ENCODE assay signal across 9 mouse cellular contexts in genomic region chr1:63614594-63614993, GRCm38 (mm10). TPM values are rescaled to one million over a fixed set of nuclear protein-coding genes. Genes with fewer than 3 reads are reported as not detected.
A peak's percentile ranks its signal among the peaks of the same experiment; 100 is the strongest.
DNase-seq lines count a peak whose midpoint lies in the region; ATAC-seq and TF ChIP-seq lines count a peak whose summit lies in the region.
"Had no signal": no experiment of that assay in that cellular context is flagged by ENCODE, and none has a peak within 500 bp of the region (broad histone marks: within the 10 kb centered on the region; RNA-seq: fewer than 3 reads in every experiment).

No protein-coding gene starts in this region.

- H3K36me3 ChIP-seq in heart, postnatal 0 days (replicated peaks; ENCODE audit: control insufficient read depth, insufficient read depth, low read length), result no peaks in the 10 kb centered on the region
- no peaks in the 10 kb centered on the region for H3K36me3 ChIP-seq in heart, embryonic 10.5 days
- H3K36me3 ChIP-seq in ES-Bruce4 (ENCODE audit: control insufficient read depth, insufficient read depth, low read length, poor library complexity, severe bottlenecking), result no peaks in the 10 kb centered on the region
- no peaks in the 10 kb centered on the region for H3K36me3 ChIP-seq in neural tube, embryonic 14.5 days (ENCODE audit: control insufficient read depth, insufficient read depth, low read length)
- H3K36me3 ChIP-seq: heart, embryonic 13.5 days had no signal

- H3K9me3 ChIP-seq in heart, postnatal 0 days (replicated peaks; ENCODE audit: control insufficient read depth, low read length), result no peaks in the 10 kb centered on the region
- H3K9me3 ChIP-seq in heart, embryonic 10.5 days, result no peaks in the 10 kb centered on the region
- H3K9me3 ChIP-seq in ES-Bruce4 (replicated peaks; ENCODE audit: control insufficient read depth, insufficient read depth, low read length, poor library complexity, severe bottlenecking), result no peaks in the 10 kb centered on the region
- H3K9me3 ChIP-seq in neural tube, embryonic 14.5 days (ENCODE audit: control insufficient read depth, low read length), result no peaks in the 10 kb centered on the region
- H3K9me3 ChIP-seq: heart, embryonic 13.5 days had no signal

- H3K9ac ChIP-seq in heart, postnatal 0 days (replicated peaks; ENCODE audit: low read depth, low read length), result no peak overlapping the region
- no peak overlapping the region for H3K9ac ChIP-seq in ES-Bruce4 (ENCODE audit: low read depth, poor library complexity, severe bottlenecking)
- no peak overlapping the region for H3K9ac ChIP-seq in neural tube, embryonic 14.5 days (replicated peaks; ENCODE audit: low read depth, low read length)
- H3K9ac ChIP-seq: heart, embryonic 13.5 days had no signal

- H3K4me3 ChIP-seq in heart, postnatal 0 days (ENCODE audit: low read depth, low read length), result no peak overlapping the region
- no peak overlapping the region for H3K4me3 ChIP-seq in heart, embryonic 10.5 days
- peak overlapping the region; percentile 52 for H3K4me3 ChIP-seq in ES-Bruce4 (ENCODE audit: low read depth, low read length)
- H3K4me3 ChIP-seq in neural tube, embryonic 14.5 days (ENCODE audit: low read depth, low read length), result no peak overlapping the region
- H3K4me3 ChIP-seq: heart, embryonic 13.5 days had no signal

- no peak overlapping the region for H3K4me2 ChIP-seq in heart, postnatal 0 days (ENCODE audit: low read depth, low read length)
- peak overlapping the region; percentile 24; the same call in 1 of the 2 replicates for H3K4me2 ChIP-seq in neural tube, embryonic 14.5 days (ENCODE audit: low read depth, low read length)
- H3K4me2 ChIP-seq: heart, embryonic 13.5 days had no signal

- TF ChIP-seq POLR2A in ES-Bruce4 (IDR thresholded peaks at IDR 0.05; ENCODE audit: insufficient read depth, low read length), result no peak

- peaks cover 9% of the 10 kb centered on the region; the same call in 1 of the 2 replicates for H3K27me3 ChIP-seq in heart, postnatal 0 days (ENCODE audit: control insufficient read depth, insufficient read depth, low read length)
- peaks cover 15% of the 10 kb centered on the region for H3K27me3 ChIP-seq in heart, embryonic 10.5 days (ENCODE audit: insufficient read depth, poor library complexity, severe bottlenecking)
- 0 out of 2 replicates have a peak, but pooled peaks cover 5% of the 10 kb centered on the region for H3K27me3 ChIP-seq in ES-Bruce4 (ENCODE audit: control insufficient read depth, insufficient read depth, low read length, poor library complexity, severe bottlenecking)
- H3K27me3 ChIP-seq in neural tube, embryonic 14.5 days (ENCODE audit: control insufficient read depth, insufficient read depth, low read length), result no peaks in the 10 kb centered on the region

- H3K4me1 ChIP-seq in heart, postnatal 0 days (ENCODE audit: control insufficient read depth, insufficient read depth), result no peaks in the 10 kb centered on the region
- no peaks in the 10 kb centered on the region for H3K4me1 ChIP-seq in heart, embryonic 10.5 days
- no peaks in the 10 kb centered on the region for H3K4me1 ChIP-seq in ES-Bruce4 (ENCODE audit: control insufficient read depth, insufficient read depth, low read length)
- H3K4me1 ChIP-seq in neural tube, embryonic 14.5 days (ENCODE audit: control insufficient read depth, insufficient read depth, low read length), result no peaks in the 10 kb centered on the region
- H3K4me1 ChIP-seq: heart, embryonic 13.5 days had no signal

- no peak for ATAC-seq in heart, postnatal 0 days (ENCODE audit: insufficient read depth, low read depth)
- no peak for ATAC-seq in neural tube, embryonic 14.5 days (ENCODE audit: low read depth)
- no peak for ATAC-seq in frontal cortex, adult (ENCODE audit: low TSS enrichment)

- WGBS in heart, postnatal 0 days, result 1% methylated on average over 11 of the region's 11 CpGs
- WGBS in heart, embryonic 10.5 days, result under 1% methylated on average over 11 of the region's 11 CpGs
- 1% methylated on average over 11 of the region's 11 CpGs for WGBS in neural tube, embryonic 14.5 days

- DNase-seq in heart, postnatal 0 days (ENCODE audit: low spot score), result peak; percentile 15
- DNase-seq in heart, embryonic 10.5 days (ENCODE audit: low spot score), result no peak
- DNase-seq in embryo, embryonic 11 days, result peak; percentile 77
- peak; percentile 50 for DNase-seq in kidney, postnatal 14 days
- DNase-seq in T-cell, adult 2 months (ENCODE audit: low spot score), result no peak

- no peak for TF ChIP-seq EP300 in heart, postnatal 0 days (IDR thresholded peaks at IDR 0.05; ENCODE audit: low read depth)
- no peak for TF ChIP-seq EP300 in ES-Bruce4 (IDR thresholded peaks at IDR 0.05; ENCODE audit: insufficient read depth, low read depth, low read length)

- no peak for TF ChIP-seq CTCF in heart, postnatal 0 days (IDR thresholded peaks at IDR 0.05; ENCODE audit: low read depth)
- TF ChIP-seq CTCF in ES-Bruce4 (IDR thresholded peaks at IDR 0.05; ENCODE audit: low read depth, low read length), result no peak

- no peak overlapping the region for H3K27ac ChIP-seq in heart, postnatal 0 days (ENCODE audit: low read depth)
- no peak overlapping the region for H3K27ac ChIP-seq in heart, embryonic 10.5 days
- no peak overlapping the region for H3K27ac ChIP-seq in ES-Bruce4 (ENCODE audit: insufficient read depth, low read length)
- no peak overlapping the region for H3K27ac ChIP-seq in neural tube, embryonic 14.5 days (ENCODE audit: low read depth, low read length)
- H3K27ac ChIP-seq: heart, embryonic 13.5 days had no signal

RNA-seq across cellular contexts. Expression of gene Gm39653, which starts 1.2 kb away (rescaled TPM):
- not detected in 2 replicates for total RNA-seq in heart, postnatal 0 days (2014; rRNA removed; ENCODE audit: low replicate concordance)
- polyA plus RNA-seq in heart, postnatal 0 days (2015; fragmentation: Nextera tagmentation; extraction: Ambion mirVana), result not detected in 2 replicates
- polyA plus RNA-seq in heart, embryonic 10.5 days (2016; fragmentation: Nextera tagmentation; extraction: Ambion mirVana), result not detected in 2 replicates
- not detected in 2 replicates for polyA plus RNA-seq in ES-Bruce4 (2011; ENCODE audit: insufficient read depth, insufficient read length, low read depth, missing spikeins)
- 0.24 TPM in 1 of 2 replicates, not detected in the other for polyA plus RNA-seq in neural tube, embryonic 14.5 days (2014; fragmentation: Nextera tagmentation; extraction: Ambion mirVana)
- polyA plus RNA-seq: heart, embryonic 13.5 days had no signal

Comparison
In these comparisons a context has a peak if more than half of its experiments do, and no peak if none do; other contexts are left out.
1. DNase-seq: peak in heart, postnatal 0 days (single experiment), embryo, embryonic 11 days (single experiment) and kidney, postnatal 14 days (single experiment); none in heart, embryonic 10.5 days (single experiment) and T-cell, adult 2 months (single experiment).